Mouse (Mus musculus): ENCODE results near the gene Kctd11. TPM values are rescaled to one million over a fixed set of nuclear protein-coding genes. Genes with fewer than 3 reads are reported as not detected.

Gene Kctd11
- total RNA-seq, 2 experiments from 2014 or later, result 3.6 to 6.0 TPM

GRCm38 (mm10) chr11:69913554-69914371 lies 32.6 kb upstream of the Kctd11 start, which contains the start of gene Gps2:
Gene Gps2, plus strand, starts transcription at chr11:69913888.
- peak; percentile 91 for DNase-seq (ENCODE audit: low spot score in 2 of 2)

GRCm38 (mm10) chr11:69912716-69913530 lies 31.7 kb upstream of the Kctd11 start:
- DNase-seq (ENCODE audit: low spot score in 2 of 2), result no peak

- DNase-seq (ENCODE audit: low spot score in 2 of 2), result no peak
Observed at GRCm38 (mm10) chr11:69911701-69912100, 30.5 kb upstream of the Kctd11 start.

DNA sequence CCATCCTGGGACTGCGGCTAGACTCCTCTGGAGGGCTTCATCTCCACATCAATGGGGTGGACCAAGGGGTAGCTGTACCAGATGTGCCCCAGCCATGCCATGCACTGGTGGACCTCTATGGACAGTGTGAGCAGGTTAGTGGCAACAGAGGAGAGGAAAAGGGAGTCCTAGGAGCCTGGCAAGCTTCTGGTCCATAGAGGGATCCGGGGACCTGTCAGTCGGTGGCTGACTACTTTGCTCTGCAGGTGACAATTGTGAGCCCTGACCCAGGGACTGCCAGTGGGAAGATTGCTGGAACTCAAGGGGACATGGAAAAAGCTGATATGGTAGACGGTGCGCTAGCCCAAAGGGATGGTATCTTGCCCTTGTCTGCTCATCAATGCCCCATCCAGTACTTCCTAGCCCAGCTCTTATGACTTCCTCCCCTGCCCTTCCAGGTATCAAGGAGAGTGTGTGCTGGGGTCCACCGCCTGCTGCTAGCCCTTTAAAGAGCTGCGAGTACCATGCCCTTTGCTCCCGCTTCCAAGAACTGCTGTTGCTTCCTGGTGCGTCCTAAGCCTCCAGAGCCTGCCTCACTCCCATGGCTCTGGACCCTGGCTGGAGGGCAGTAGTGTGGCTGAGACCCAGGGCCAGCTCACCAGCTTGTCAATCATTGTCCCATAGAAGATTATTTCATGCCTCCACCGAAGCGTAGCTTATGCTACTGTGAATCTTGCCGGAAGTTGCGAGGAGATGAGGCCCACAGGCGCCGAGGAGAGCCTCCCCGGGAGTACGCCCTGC lies 29.8 kb upstream of the Kctd11 start:
- no peak for DNase-seq (ENCODE audit: low spot score in 2 of 2)

GRCm38 (mm10) chr11:69910177-69910576 lies 29.0 kb upstream of the Kctd11 start:
- no peak for DNase-seq (ENCODE audit: low spot score in 2 of 2)

- DNase-seq (ENCODE audit: low spot score in 2 of 2), result no peak
Observed at GRCm38 (mm10) chr11:69909174-69909573, 28.0 kb upstream of the Kctd11 start.

- DNase-seq (ENCODE audit: low spot score in 2 of 2), result no peak
Observed at GRCm38 (mm10) chr11:69908645-69909044, 27.4 kb upstream of the Kctd11 start.

DNA sequence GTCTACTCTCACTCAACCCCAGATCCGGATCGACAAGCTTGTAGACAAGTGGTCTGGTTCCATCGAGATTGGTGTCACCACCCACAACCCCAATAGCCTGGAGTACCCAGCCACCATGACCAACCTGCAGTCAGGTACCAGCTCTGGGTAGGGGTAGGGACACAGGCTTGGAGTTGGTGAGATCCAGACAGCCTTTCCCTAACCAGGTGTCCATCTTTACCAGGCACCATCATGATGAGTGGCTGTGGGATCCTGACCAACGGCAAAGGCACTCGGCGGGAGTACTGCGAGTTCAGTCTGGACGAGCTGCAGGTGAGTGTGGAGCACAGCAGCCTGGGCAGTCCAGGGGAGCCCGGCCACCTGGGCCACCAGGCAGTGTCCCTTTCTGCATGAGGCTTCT lies 23.1 kb upstream of the Kctd11 start:
- no peak for DNase-seq (ENCODE audit: low spot score in 2 of 2)

DNA sequence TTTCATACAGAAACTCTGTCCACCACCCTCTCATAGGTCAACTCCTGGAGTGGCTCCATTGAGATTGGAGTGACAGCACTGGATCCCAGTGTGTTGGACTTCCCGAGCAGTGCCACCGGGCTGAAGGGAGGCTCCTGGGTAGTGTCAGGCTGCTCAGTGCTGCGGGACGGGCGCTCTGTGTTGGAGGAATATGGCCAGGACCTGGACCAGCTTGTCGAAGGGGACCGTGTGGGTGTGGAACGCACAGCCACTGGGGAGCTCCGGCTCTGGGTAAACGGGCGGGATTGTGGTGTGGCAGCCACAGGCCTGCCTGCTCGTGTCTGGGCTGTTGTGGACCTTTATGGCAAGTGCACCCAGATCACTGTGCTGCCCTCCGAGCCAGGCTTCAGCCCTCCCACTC lies 21.8 kb upstream of the Kctd11 start:
- DNase-seq (ENCODE audit: low spot score in 2 of 2), result no peak

GRCm38 (mm10) chr11:69901993-69902392 lies 20.8 kb upstream of the Kctd11 start:
- no peak for DNase-seq (ENCODE audit: low spot score in 2 of 2)

- DNase-seq (ENCODE audit: low spot score in 2 of 2), result peak; percentile 81 to 87
Observed at GRCm38 (mm10) chr11:69901406-69901846, 20.2 kb upstream of the Kctd11 start.

GRCm38 (mm10) chr11:69900471-69901405 lies 19.5 kb upstream of the Kctd11 start, which contains the start of the genes 2810408A11Rik and Neurl4:
Gene 2810408A11Rik, minus strand, starts transcription at chr11:69900987.
Gene Neurl4, plus strand, starts transcription at chr11:69901072.
- peak; percentile 71 to 72 for DNase-seq (ENCODE audit: low spot score in 2 of 2)

DNA sequence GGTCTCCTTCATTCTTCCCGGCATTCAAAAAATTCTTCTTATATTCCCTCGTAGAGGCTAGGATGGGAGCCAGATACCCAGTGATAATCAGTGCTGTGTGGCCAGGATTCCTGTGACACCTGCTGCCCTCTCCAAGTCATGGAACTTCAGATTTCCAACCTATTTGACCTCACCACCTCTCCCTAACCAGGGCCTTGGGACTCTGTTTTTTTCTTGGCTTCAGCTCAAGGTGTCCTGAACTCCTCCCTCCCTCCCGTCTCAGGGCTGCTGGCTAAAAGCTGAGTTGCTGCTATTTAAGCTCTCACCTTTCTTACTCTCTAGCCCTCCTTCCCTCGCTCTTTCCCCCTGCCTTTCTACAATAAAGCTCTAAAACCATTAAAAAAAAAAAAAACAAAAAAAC lies 18.7 kb upstream of the Kctd11 start:
- DNase-seq (ENCODE audit: low spot score in 2 of 2), result no peak

DNA sequence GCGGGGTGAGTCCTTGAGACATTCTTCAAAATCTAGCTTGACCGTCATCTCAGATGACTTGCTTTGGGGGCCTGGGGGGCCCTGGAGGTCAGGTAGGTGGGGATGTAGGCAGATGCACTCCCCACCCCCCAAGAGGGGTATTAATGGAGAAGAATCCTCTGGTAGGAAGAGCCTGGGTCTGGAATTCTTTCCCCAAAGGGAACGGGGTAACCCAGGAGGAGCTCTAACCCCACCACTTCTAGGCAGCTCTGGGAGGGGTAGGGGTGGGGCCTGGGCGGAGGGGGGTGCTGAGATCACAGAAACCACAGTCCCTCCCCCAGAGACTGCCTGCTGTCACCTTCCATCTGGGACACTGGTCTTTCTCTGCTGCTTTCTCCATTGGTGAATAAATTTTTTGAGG lies 14.1 kb upstream of the Kctd11 start, which contains the start of gene Acap1:
Gene Acap1 (minus strand): TSS at position 249 of the 400 bp plus-strand sequence.
- no peak for DNase-seq (ENCODE audit: low spot score in 2 of 2)

DNA sequence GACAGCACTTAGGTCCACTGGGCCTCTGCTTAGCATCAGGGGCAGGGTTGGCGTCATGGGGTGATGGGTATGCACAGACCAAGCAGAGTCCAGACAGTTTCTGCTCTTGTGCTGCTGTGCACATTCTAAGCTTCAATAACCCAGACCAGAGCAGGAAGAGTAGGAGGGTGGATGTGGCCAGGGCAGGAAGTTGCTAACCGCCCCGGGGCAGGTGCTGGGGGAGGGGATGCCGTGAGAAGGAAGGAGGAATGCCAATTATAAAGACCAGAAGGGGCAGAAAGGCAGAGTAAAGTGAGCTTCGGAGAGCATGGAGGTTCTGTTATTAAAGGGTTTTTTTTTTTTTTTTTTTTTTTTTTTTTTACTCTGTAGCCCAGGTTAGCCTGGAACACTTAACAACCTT lies 13.5 kb upstream of the Kctd11 start:
- no peak for DNase-seq (ENCODE audit: low spot score in 2 of 2)

DNA sequence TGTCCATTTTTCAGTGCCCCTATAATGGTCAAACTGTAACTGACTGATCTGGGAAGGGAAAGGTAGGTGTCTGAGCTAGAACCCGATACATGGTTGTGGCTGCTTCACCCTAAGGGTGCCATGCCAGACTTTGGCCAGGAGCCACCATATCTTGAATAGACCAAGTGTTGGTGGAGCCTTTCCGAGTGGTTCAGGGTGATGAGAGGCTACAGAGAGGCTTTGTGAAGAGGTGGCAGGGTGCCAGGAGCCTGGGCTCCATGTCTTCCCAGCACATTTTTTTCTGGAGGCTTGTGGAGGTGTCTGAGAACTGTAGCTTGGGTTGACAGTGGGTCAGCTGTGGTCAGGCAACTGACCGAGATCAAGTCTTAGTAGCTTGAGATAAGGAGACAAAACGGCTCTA lies 10.3 kb upstream of the Kctd11 start:
- DNase-seq (ENCODE audit: low spot score in 2 of 2), result no peak

DNA sequence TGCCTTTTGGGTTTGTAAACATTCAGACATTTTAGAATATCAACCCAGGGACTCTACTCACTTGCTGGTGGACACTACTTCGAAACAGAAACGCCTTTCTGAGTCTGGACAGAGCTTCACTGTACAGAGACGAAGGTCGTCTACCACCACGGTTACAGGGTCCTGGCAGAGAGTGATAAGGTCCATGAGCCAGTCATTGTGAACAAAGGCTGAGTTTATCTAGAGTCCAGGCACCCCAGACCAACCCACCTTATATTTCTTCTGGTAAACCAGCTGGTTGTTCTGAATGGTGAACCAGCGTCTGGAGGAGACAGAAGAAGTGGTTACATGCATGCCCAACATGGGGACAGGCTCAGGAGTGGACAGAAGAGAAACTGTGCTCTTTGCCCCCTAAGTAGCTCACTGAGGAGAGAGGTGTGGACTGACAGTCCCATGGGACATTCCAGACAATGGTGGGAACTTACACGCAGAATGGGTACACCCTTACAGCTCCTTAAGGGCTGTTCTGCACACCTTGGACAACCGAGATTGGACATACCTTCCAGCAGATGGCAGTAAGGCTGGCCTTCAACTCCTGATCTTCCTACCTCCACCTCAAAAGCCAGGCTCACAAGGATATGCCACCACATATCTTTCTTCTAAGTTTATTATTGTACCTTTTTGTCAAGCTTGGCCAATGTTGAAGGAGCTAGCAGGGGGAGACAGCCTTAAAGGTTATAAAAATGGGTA lies 5.9 kb upstream of the Kctd11 start:
- DNase-seq (ENCODE audit: low spot score in 2 of 2), result no peak

DNA sequence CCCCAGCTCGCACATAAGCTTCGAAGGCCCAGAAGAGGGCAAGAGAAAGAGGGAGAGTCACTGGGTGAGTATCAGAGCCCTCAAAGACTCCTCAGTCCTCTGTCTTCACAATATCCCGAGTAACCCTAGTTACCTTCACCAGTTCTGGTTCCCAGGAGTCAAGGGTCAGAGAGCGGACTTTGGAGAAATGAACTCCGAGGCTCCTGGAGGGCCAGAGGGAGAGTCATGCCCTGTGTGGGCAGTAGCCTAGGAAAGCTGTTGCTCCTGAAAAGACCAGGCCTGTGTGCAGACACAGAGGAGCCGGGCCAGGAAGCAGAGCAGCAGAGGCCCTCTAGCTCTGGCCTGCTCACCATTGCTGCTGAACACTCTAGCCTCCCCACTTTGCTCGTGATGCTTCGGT lies 3.5 kb upstream of the Kctd11 start:
- no peak for DNase-seq (ENCODE audit: low spot score in 2 of 2)

GRCm38 (mm10) chr11:69884240-69884639 lies 3.0 kb upstream of the Kctd11 start:
- DNase-seq (ENCODE audit: low spot score in 2 of 2), result no peak

Measured in adrenal gland, adult 18-20 months (tissue).